Mouse (Mus musculus) neural tube, embryonic 14.5 days (tissue): ENCODE results near the gene Olfr538. TPM values are rescaled to one million over a fixed set of nuclear protein-coding genes. Genes with fewer than 3 reads are reported as not detected.
"Not testable (repeated sequence)": the region's sequence is repeated elsewhere in the genome, so short reads cannot be mapped to it uniquely, and the experiment has no call there.

Source experiments
- ATAC-seq: fragments of 200-750 bp; cut with Nextera tagmentation; 2 replicates; pipeline ENCODE4 v1.8.0; 2017; ENCODE audit warnings: low read depth, mild to moderate bottlenecking, moderate TSS enrichment, moderate library complexity
- H3K27ac ChIP-seq: fragments of 300-500 bp; sonication (generic); 2 replicates; pipeline ENCODE4 v1.5.1; 2014; ENCODE audit warnings: low read depth, mild to moderate bottlenecking, control low read depth, low read length, moderate library complexity, mixed read lengths
- H3K27me3 ChIP-seq: fragments of 300-500 bp; sonication (generic); 2 replicates; pipeline ENCODE4 v1.6.1; 2014; ENCODE audit warnings: low read length; ENCODE audit not compliant: control insufficient read depth, insufficient read depth
- H3K36me3 ChIP-seq: fragments of 300-500 bp; sonication (generic); 2 replicates; pipeline ENCODE4 v1.6.1; 2014; ENCODE audit warnings: low read length, mixed read lengths; ENCODE audit not compliant: control insufficient read depth, insufficient read depth
- H3K4me1 ChIP-seq: fragments of 300-500 bp; sonication (generic); 2 replicates; pipeline ENCODE4 v1.6.1; 2014; ENCODE audit warnings: low read length; ENCODE audit not compliant: control insufficient read depth, insufficient read depth
- H3K4me2 ChIP-seq: fragments of 300-500 bp; sonication (generic); 2 replicates; pipeline ENCODE4 v1.6.1; 2014; ENCODE audit warnings: mild to moderate bottlenecking, low read depth, low read length, control low read depth
- H3K4me3 ChIP-seq: fragments of 300-500 bp; sonication (generic); 2 replicates; pipeline ENCODE4 v1.5.1; 2014; ENCODE audit warnings: low read depth, low read length, control low read depth, mixed read lengths
- H3K9ac ChIP-seq: fragments of 300-500 bp; sonication (generic); replicated peaks from 2 replicates; pipeline ENCODE4 v1.6.1; 2014; ENCODE audit warnings: low read depth, mild to moderate bottlenecking, control low read depth, low read length, mixed read lengths
- H3K9me3 ChIP-seq: fragments of 300-500 bp; sonication (generic); 2 replicates; pipeline ENCODE4 v1.6.1; 2016; ENCODE audit warnings: low read length; ENCODE audit not compliant: control insufficient read depth
- WGBS: fragments of 180-500 bp; shearing (Covaris S2); extraction: QIAGEN DNeasy Blood & Tissue Kit; methylation state at CpG from one replicate; pipeline ENCODE4 v1.1.7; 2014; 5-methylcytosine and 5-hydroxymethylcytosine counted together
- polyA plus RNA-seq: library from polyadenylated mRNA; unstranded; fragments of >200 nt; fragmentation: Nextera tagmentation; extraction: Ambion mirVana; gene quantifications from 2 replicates; pipeline ENCODE4 v1.2.1, GENCODE M21; 2014

The Olfr538 gene
- not detected in 2 replicates for polyA plus RNA-seq

DNA sequence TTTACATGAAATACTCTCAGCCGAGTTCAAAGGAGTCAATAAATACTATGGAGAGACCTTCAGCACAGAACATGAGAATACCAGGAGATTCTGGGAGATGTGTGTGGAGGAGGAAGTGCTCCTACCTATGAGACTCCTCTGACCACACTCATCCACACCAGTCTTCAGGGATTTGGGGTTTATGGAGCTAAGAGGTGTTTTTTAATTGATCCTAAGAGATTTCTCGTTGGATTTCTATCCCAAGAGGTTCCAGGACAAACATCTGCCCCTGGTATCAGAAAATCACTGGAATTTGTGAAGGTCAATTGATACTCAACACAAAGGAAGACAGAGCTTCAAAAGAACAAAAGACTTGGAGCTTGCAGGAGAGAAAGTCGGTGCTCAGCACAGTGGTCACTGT lies at the start of gene Olfr538:
TSS of gene Olfr538 (plus strand) at position 301 of the 400 bp plus-strand sequence.
- Histone ChIP-seq H3K27ac (no peak within 1 kb of the TSS), H3K4me1 (no peaks in the 10 kb centered on the region), H3K27me3 (no peaks in the 10 kb centered on the region), H3K4me2 (no peak within 1 kb of the TSS), H3K36me3 (no peaks in the 10 kb centered on the region), H3K9ac (no peak within 1 kb of the TSS), H3K9me3 (no peaks in the 10 kb centered on the region), H3K4me3 (no peak within 1 kb of the TSS)
- 63% methylated on average over 3 of the region's 3 CpGs for WGBS
- ATAC-seq = no peak

DNA sequence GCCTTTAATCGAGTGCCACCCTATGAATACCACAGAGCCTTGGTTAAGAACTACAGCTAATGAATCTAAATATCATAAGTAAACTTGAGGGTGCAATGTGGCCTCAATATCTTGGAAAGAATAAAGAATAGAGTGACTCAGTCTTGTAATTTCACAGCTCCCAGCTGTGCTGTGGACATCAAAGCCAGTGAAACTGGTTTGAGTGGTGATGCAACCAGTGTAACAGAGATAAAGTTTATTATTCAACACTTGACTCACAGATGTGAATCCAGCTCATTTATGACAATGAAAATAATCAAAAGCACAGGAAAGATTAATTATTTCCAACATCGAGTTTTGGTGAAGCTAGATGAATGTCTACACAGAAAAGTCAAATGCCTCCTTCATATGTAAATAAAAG lies 27.9 kb upstream of the Olfr538 start:
- no peak overlapping the region for H3K4me3 ChIP-seq
- no peaks in the 10 kb centered on the region for H3K36me3 ChIP-seq
- no peak for ATAC-seq
- 82% methylated on average over 2 of the region's 2 CpGs for WGBS
- H3K4me2 ChIP-seq = no peak overlapping the region
- H3K27me3 ChIP-seq = no peaks in the 10 kb centered on the region
- no peak overlapping the region for H3K27ac ChIP-seq
- H3K9ac ChIP-seq = no peak overlapping the region
- no peaks in the 10 kb centered on the region for H3K4me1 ChIP-seq
- H3K9me3 ChIP-seq = no peaks in the 10 kb centered on the region

DNA sequence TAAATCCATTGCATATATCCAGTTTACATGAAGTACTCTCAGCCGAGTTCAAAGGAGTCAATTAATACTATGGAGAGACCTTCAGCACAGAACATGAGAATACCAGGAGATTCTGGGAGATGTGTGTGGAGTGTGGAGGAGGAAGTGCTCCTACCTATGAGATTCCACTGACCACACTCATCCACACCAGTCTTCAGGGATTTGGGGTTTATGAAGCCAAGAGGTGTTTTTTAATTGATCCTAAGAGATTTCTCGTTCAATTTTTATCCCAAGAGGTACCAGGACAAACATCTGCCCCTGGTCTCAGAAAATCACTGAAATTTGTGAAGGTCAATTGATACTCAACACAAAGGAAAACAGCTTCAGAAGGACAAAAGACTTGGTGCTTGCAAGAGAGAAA lies 33.3 kb downstream of the Olfr538 start, which contains the start of gene Olfr46:
TSS of gene Olfr46 (plus strand) at position 301 of the 400 bp plus-strand sequence.
- WGBS = 85% methylated on average over 2 of the region's 2 CpGs
- not testable (repeated sequence) for ATAC-seq, H3K4me3 ChIP-seq, H3K4me2 ChIP-seq, H3K36me3 ChIP-seq, H3K9ac ChIP-seq, H3K9me3 ChIP-seq, H3K4me1 ChIP-seq, H3K27me3 ChIP-seq, H3K27ac ChIP-seq

Other genes with a start within 250 kb of the Olfr538 start
- gene Olfr525, start 247.0 kb upstream of the Olfr538 start, polyA plus RNA-seq = not detected in 2 replicates
- gene Olfr527, start 233.9 kb upstream of the Olfr538 start, polyA plus RNA-seq = not detected in 2 replicates
- gene Olfr60, start 206.2 kb upstream of the Olfr538 start, polyA plus RNA-seq = not detected in 2 replicates
- not detected in 2 replicates for gene Olfr530, start 191.6 kb upstream of the Olfr538 start, polyA plus RNA-seq
- not detected in 2 replicates for gene Olfr531, start 165.0 kb upstream of the Olfr538 start, polyA plus RNA-seq
- gene Olfr532, start 146.2 kb upstream of the Olfr538 start, polyA plus RNA-seq = not detected in 2 replicates
- gene Olfr533, start 104.5 kb upstream of the Olfr538 start, polyA plus RNA-seq = not detected in 2 replicates
- gene Olfr535, start 83.7 kb upstream of the Olfr538 start, polyA plus RNA-seq = not detected in 2 replicates
- gene Olfr536, start 60.5 kb upstream of the Olfr538 start, polyA plus RNA-seq = not detected in 2 replicates
- 0.03 TPM in 1 of 2 replicates, not detected in the other for gene Olfr46, start 33.4 kb downstream of the Olfr538 start, polyA plus RNA-seq
- gene Olfr61, start 61.1 kb downstream of the Olfr538 start, polyA plus RNA-seq = not detected in 2 replicates
- gene Olfr53, start 78.6 kb downstream of the Olfr538 start, polyA plus RNA-seq = not detected in 2 replicates
- gene Olfr539, start 92.0 kb downstream of the Olfr538 start, polyA plus RNA-seq = 0.03 TPM in 1 of 2 replicates, not detected in the other
- gene Olfr45, start 114.1 kb downstream of the Olfr538 start, polyA plus RNA-seq = not detected in 2 replicates
- not detected in 2 replicates for gene Olfr541, start 129.4 kb downstream of the Olfr538 start, polyA plus RNA-seq
- gene Cyp2e1, start 195.9 kb downstream of the Olfr538 start, polyA plus RNA-seq = not detected in 2 replicates
- 0.97 TPM in 1 of 2 replicates, not detected in the other for gene Syce1, start 220.0 kb downstream of the Olfr538 start, polyA plus RNA-seq